Mouse (Mus musculus): ENCODE measurements around the gene Slc25a39.
"Not testable (repeated sequence)": the region's sequence is repeated elsewhere in the genome, so short reads cannot be mapped to it uniquely, and the experiment has no call there.

Gene Slc25a39

DNA sequence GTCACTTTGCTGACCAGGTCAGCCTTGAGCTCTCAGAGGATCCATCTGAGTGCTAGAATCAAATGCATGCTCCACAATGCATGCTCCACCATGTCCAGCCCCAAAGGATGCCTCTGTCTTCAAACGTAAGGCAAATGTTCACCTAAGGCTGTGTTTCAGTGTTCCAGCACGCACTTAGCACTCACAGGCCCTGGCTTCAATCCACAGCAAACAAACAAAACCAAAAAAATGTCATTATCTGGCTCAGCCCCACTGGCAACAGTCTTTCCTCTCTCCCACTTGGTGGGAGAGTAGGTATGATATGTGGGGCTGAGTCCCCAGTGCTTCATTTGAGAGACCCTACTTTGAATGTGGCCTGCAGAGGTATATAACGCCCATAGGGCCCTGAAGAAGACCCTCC, 3.3 kb upstream of the Slc25a39 start:
- DNase-seq (ENCODE audit: low spot score) = no peak

- DNase-seq (ENCODE audit: low spot score) = not testable (repeated sequence)
Measured at GRCm38 (mm10) chr11:102410345-102410744, 2.6 kb upstream of the Slc25a39 start.

DNA sequence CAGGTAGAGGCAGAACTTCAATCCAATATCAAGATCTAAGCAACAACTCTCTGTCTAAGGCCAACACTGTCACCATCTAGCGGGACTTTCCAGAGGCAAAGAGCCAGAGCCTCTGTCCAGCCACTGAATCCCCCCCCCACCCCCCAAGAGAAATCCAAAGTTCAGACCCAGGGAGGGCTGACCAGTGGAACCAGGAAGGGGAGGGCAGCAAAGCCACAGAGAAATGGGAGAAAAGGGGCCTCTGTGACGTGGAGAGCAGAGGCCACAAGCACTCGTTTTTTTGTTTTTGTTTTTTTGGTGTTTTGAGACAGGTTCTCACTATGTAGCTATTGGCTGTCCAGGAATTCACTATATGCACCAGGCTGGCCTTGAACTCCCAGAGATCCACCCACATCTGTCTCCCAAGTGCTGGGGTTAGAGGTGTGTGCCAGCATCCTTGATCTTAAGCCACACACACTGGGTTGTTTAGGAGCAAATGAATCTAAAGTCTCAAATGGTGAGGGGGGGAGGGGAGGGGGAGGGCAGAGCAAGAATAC, 2.1 kb upstream of the Slc25a39 start:
- no peak for DNase-seq (ENCODE audit: low spot score)

- DNase-seq (ENCODE audit: low spot score) = no peak
Measured at GRCm38 (mm10) chr11:102408888-102409794, 1.4 kb upstream of the Slc25a39 start.

DNA sequence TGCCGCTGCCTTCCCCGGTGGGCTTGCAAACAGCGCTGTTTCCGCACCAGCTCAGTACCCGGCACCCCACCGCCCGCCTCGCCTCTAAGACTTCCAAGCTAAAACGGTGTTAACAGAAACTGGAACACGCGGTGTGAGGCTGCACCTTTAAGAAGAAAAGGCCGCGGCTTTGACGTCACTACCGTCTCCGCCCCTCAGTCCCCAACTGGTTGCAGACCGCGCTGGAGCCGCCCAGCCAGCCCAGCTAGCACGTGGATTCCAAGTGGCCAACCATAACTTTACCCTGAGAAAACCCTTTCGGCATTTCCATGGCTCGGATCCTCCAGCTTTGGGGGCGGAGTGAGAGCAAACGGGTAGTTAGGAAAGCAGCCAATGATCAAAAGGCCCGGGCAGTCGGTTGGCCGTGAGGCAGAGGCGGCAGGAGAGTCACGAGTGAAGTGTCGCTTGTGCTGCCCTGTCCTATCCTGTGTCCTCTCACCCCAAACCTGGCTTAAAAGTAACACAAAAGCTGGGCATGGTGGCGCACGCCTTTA, 664 bp upstream of the Slc25a39 start:
- DNase-seq (ENCODE audit: low spot score) = peak; percentile 99

GRCm38 (mm10) chr11:102406900-102407833, 579 bp downstream of the Slc25a39 start:
- peak; percentile 91 for DNase-seq (ENCODE audit: low spot score)

- DNase-seq (ENCODE audit: low spot score) = no peak
Measured at GRCm38 (mm10) chr11:102406401-102406800, 1.3 kb downstream of the Slc25a39 start.

DNA sequence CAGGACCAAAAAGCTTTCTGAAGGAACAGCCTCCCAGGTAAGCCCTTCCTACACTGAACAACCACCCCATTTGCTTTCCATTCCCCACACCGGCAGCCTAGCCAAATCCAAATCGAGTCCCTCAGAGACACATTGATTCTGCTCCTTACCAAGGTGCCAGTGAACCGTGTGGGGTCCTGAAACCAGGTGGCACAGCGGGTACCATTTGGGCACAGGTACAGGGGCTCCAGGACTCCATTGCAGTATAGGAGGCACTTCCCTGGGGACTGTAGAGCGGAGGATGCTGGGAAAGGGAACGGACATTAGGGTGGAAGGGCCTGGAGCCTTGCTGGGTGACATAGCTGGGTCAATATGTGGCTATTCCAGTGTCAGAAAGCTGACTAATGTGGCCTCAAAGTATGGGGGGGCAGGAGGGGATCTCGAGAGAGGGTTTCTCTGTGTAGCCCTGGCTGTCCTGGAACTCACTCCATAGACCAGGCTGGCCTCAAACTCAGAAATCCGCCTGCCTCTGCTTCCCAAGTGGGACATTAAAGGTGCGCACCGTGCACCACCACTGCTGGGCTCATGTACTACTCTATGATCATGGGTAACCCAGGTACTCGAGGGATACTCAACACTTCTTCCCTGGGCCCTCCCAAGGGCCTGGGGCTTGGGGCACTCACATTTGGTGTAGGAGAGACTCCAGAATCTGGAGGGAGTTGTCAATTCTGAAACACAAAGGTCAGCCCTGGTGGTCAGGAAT, 2.0 kb downstream of the Slc25a39 start:
- no peak for DNase-seq (ENCODE audit: low spot score)

- DNase-seq (ENCODE audit: low spot score) = peak; percentile 11
Measured at GRCm38 (mm10) chr11:102404161-102405010, 3.4 kb downstream of the Slc25a39 start.

- DNase-seq (ENCODE audit: low spot score) = no peak
Measured at GRCm38 (mm10) chr11:102403657-102404056, 4.1 kb downstream of the Slc25a39 start.

GRCm38 (mm10) chr11:102401898-102402500, 5.7 kb downstream of the Slc25a39 start:
- DNase-seq (ENCODE audit: low spot score) = no peak

- no peak for DNase-seq (ENCODE audit: low spot score)
Measured at GRCm38 (mm10) chr11:102400513-102401084, 7.1 kb downstream of the Slc25a39 start.

DNA sequence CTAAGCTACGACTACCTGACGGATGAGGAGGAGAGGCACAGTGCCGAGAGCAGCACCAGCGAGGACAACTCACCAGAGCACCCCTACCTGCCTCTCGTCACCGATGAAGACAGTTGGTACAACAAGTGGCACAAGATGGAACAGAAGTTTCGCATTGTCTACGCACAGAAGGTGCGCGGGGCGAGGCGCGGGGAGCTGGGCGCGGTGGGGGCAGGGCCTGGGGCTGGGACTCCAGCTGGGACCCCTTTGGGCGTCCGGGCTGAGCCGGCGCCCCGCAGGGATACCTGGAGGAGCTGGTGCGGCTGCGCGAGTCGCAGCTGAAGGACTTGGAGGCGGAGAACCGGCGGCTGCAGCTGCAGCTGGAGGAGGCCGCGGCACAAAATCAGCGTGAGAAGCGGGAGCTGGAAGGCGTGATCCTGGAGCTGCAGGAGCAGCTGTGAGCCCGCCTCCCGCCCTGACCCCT, 8.1 kb downstream of the Slc25a39 start:
- DNase-seq (ENCODE audit: low spot score) = no peak

GRCm38 (mm10) chr11:102399107-102399506, 8.6 kb downstream of the Slc25a39 start:
- no peak for DNase-seq (ENCODE audit: low spot score)

GRCm38 (mm10) chr11:102398007-102398825, 9.5 kb downstream of the Slc25a39 start:
- DNase-seq (ENCODE audit: low spot score) = no peak

GRCm38 (mm10) chr11:102396671-102397141, 11.0 kb downstream of the Slc25a39 start:
- DNase-seq (ENCODE audit: low spot score) = no peak

- DNase-seq (ENCODE audit: low spot score) = no peak
Measured at GRCm38 (mm10) chr11:102396263-102396662, 11.5 kb downstream of the Slc25a39 start.

- DNase-seq (ENCODE audit: low spot score) = no peak
Measured at GRCm38 (mm10) chr11:102395250-102395649, 12.5 kb downstream of the Slc25a39 start.
